Mouse (Mus musculus): ENCODE results near the gene Ice1. TPM values are rescaled to one million over a fixed set of nuclear protein-coding genes. Genes with fewer than 3 reads are reported as not detected.

The Ice1 gene
- polyA plus RNA-seq, 1 experiment: 15.4 TPM

DNA sequence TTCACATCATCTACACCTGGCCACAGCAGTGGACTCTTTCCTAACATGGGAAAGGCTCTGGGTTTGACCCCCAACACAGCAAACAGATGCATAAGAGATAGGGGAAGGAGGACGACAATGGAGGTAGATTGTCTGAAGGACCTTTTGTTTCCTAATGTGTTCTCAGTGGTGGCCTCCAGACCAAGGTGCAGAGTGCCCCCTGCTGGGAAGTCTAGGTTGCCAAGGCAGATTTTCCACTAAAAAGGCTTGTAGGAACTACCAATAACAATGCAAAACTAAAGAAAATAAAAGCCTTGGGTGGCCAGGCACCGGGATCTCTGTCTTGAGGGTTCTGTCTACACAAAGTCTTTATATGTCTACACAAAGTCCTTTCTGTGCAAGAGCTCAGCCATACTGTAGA, 54.9 kb downstream of the Ice1 start:
- Histone ChIP-seq H3K27me3 (replicated peaks; ENCODE audit: control insufficient read depth, insufficient read depth, low read length) (no peaks in the 10 kb centered on the region), H3K4me1 (ENCODE audit: control insufficient read depth, insufficient read depth, low read length) (no peaks in the 10 kb centered on the region), H3K4me3 (ENCODE audit: insufficient read depth, low read depth, low read length) (no peak overlapping the region), H3K27ac (ENCODE audit: insufficient read depth, low read depth, low read length) (no peak overlapping the region), H3K36me3 (ENCODE audit: control insufficient read depth, insufficient read depth, low read length) (no peaks in the 10 kb centered on the region; the same call in 1 of the 2 replicates)
- peak; percentile 34 for DNase-seq
- no peak for TF ChIP-seq POLR2A (IDR thresholded peaks at IDR 0.05; ENCODE audit: low read depth, low read length)
- TF ChIP-seq CTCF (conservative IDR thresholded peaks at IDR 0.05; ENCODE audit: insufficient read depth, insufficient read length, low read depth, low read length): peak; percentile 58
- 29% methylated on average over 2 of the region's 2 CpGs for WGBS

DNA sequence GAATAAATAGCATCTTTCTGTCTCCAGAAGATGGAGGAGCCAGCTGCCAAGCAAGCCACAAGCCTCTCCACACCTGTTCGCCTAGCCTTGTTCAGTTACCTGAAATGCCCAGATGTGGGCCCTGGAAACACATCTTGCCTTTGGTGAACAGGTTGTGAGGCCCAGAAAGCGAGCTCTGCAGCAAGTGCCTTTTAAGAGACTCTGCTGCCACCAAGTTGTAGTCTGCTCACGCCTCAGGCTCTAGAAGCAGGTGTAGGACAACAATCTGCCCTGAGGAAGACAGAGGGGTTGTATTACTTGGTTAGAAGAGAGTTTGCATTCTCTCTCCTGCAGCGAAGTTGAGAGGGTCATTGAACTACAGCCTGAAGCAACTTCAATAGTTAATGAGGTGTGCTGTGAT, 55.9 kb downstream of the Ice1 start:
- no peaks in the 10 kb centered on the region for H3K27me3 ChIP-seq (replicated peaks; ENCODE audit: control insufficient read depth, insufficient read depth, low read length)
- 86% methylated on average over 4 of the region's 4 CpGs for WGBS
- no peak overlapping the region for H3K4me3 ChIP-seq (ENCODE audit: insufficient read depth, low read depth, low read length)
- no peaks in the 10 kb centered on the region for H3K4me1 ChIP-seq (ENCODE audit: control insufficient read depth, insufficient read depth, low read length)
- TF ChIP-seq CTCF (conservative IDR thresholded peaks at IDR 0.05; ENCODE audit: insufficient read depth, insufficient read length, low read depth, low read length) (no peak), POLR2A (IDR thresholded peaks at IDR 0.05; ENCODE audit: low read depth, low read length) (no peak)
- DNase-seq: no peak
- H3K27ac ChIP-seq (ENCODE audit: insufficient read depth, low read depth, low read length): no peak overlapping the region
- no peaks in the 10 kb centered on the region; the same call in 1 of the 2 replicates for H3K36me3 ChIP-seq (ENCODE audit: control insufficient read depth, insufficient read depth, low read length)

DNA sequence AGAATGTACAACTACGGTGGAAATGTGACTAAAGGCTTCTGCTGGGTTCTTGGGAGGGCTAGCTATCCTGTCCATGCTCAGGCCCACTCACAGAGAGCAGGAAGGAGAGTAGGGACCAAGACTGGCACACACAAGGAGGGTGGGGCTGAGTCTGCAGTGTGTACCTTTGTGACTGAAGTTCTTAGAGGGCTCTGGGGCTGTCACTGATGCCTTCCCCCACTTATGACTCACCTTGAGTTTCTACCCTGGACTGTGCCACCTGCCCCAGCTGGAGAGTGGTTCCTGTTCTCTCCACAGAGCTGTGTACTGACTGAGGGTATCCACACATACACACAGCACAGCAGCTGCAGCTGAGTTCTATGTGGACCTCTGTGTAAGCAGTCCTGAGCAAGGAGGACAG, 63.2 kb downstream of the Ice1 start:
- WGBS: 89% methylated on average over 1 of the region's 1 CpGs
- DNase-seq: no peak
- TF ChIP-seq CTCF (conservative IDR thresholded peaks at IDR 0.05; ENCODE audit: insufficient read depth, insufficient read length, low read depth, low read length): no peak
- no peak for TF ChIP-seq POLR2A (IDR thresholded peaks at IDR 0.05; ENCODE audit: low read depth, low read length)
- no peaks in the 10 kb centered on the region for H3K27me3 ChIP-seq (replicated peaks; ENCODE audit: control insufficient read depth, insufficient read depth, low read length)
- H3K27ac ChIP-seq (ENCODE audit: insufficient read depth, low read depth, low read length): no peak overlapping the region
- H3K4me3 ChIP-seq (ENCODE audit: insufficient read depth, low read depth, low read length): no peak overlapping the region
- H3K4me1 ChIP-seq (ENCODE audit: control insufficient read depth, insufficient read depth, low read length): no peaks in the 10 kb centered on the region
- H3K36me3 ChIP-seq (ENCODE audit: control insufficient read depth, insufficient read depth, low read length): no peaks in the 10 kb centered on the region

DNA sequence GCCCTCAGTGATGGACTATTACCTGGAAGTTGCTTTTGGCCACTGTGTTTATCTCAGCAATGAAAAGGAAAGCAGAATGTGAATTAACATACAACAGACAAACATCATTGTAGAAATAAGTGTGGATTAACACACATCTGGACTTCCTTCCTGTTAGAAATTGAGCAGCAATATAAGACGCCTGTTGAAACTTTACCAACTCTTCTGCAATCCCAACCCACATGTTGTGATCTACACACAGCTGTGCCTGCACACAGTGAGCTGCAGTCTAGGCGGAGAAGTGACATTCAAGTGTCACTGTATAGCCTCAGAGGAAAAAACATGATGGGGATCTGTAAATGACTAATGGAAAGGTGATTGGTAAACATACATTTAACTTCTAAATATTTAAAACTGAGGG, 69.5 kb downstream of the Ice1 start:
- Histone ChIP-seq H3K27me3 (replicated peaks; ENCODE audit: control insufficient read depth, insufficient read depth, low read length) (no peaks in the 10 kb centered on the region), H3K27ac (ENCODE audit: insufficient read depth, low read depth, low read length) (no peak overlapping the region), H3K36me3 (ENCODE audit: control insufficient read depth, insufficient read depth, low read length) (no peaks in the 10 kb centered on the region), H3K4me3 (ENCODE audit: insufficient read depth, low read depth, low read length) (no peak overlapping the region), H3K4me1 (ENCODE audit: control insufficient read depth, insufficient read depth, low read length) (no peaks in the 10 kb centered on the region)
- WGBS: 78% methylated on average over 2 of the region's 2 CpGs
- TF ChIP-seq POLR2A (IDR thresholded peaks at IDR 0.05; ENCODE audit: low read depth, low read length) (no peak), CTCF (conservative IDR thresholded peaks at IDR 0.05; ENCODE audit: insufficient read depth, insufficient read length, low read depth, low read length) (no peak)
- no peak for DNase-seq

DNA sequence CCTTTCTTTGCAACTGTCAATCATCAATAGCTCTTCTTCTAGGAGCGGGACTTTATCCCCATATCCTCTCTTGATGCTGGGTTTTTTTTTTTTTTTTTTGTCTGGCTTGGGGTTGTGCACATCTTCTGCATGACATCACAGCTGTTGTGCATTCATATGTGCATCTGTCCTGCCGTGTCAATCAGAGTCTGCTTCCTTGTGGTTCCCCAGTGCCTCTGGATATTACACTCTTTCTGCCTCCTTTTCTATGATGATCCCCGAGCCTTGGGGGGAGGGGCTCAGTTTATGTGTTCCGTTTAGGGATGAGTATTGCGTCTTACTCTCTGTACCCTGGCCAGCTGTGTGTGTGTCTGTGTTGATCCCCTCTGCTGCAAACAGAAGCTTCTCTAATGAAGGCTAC, 84.0 kb downstream of the Ice1 start:
- Histone ChIP-seq H3K27ac (ENCODE audit: insufficient read depth, low read depth, low read length) (no peak overlapping the region), H3K27me3 (replicated peaks; ENCODE audit: control insufficient read depth, insufficient read depth, low read length) (no peaks in the 10 kb centered on the region), H3K4me1 (ENCODE audit: control insufficient read depth, insufficient read depth, low read length) (no peaks in the 10 kb centered on the region), H3K4me3 (ENCODE audit: insufficient read depth, low read depth, low read length) (no peak overlapping the region), H3K36me3 (ENCODE audit: control insufficient read depth, insufficient read depth, low read length) (no peaks in the 10 kb centered on the region)
- 75% methylated on average over 5 of the region's 5 CpGs for WGBS
- no peak for DNase-seq
- TF ChIP-seq CTCF (conservative IDR thresholded peaks at IDR 0.05; ENCODE audit: insufficient read depth, insufficient read length, low read depth, low read length) (no peak), POLR2A (IDR thresholded peaks at IDR 0.05; ENCODE audit: low read depth, low read length) (no peak)

DNA sequence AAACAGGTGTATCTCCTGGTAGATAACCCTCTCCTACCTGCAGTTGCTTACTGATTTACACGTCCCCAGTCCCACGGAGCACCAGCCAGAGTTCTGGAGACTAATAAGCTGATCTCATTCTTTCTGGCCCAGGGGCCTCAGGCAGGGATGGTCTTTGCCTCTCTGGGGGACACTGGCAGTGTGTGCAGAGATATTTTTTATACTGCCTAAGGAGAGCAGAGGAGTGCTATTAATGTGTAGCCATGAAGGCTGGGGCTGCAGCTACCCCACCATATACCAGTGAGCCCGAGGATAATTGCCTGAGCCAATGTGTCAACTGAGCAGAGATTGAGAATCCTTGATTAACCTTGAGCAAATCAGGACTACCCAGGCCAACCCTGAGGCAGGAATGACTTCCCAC, 90.0 kb downstream of the Ice1 start:
- Histone ChIP-seq H3K4me1 (ENCODE audit: control insufficient read depth, insufficient read depth, low read length) (no peaks in the 10 kb centered on the region), H3K4me3 (ENCODE audit: insufficient read depth, low read depth, low read length) (no peak overlapping the region), H3K27ac (ENCODE audit: insufficient read depth, low read depth, low read length) (no peak overlapping the region), H3K27me3 (replicated peaks; ENCODE audit: control insufficient read depth, insufficient read depth, low read length) (no peaks in the 10 kb centered on the region), H3K36me3 (ENCODE audit: control insufficient read depth, insufficient read depth, low read length) (no peaks in the 10 kb centered on the region)
- TF ChIP-seq CTCF (conservative IDR thresholded peaks at IDR 0.05; ENCODE audit: insufficient read depth, insufficient read length, low read depth, low read length): no peak
- TF ChIP-seq POLR2A (IDR thresholded peaks at IDR 0.05; ENCODE audit: low read depth, low read length): no peak
- DNase-seq: no peak
- 27% methylated on average over 3 of the region's 3 CpGs for WGBS

DNA sequence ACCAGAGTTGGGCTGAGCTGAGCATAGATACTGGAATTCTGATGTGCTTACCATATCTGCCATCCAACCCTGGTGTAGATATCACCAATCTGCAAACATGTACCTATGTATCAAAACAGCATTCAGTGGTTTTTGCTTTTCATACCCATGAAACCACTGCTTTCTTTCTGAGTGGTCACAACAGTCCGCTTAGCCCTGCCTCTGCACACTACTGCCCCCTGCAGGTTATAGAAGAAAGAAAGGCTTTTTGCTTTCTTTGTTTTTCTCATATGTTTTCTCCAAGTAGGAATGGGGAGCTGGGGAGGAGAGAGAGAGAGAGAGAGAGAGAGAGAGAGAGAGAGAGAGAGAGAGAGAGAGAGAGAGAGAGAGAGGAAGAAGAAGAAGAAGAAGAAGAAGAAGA, 92.2 kb downstream of the Ice1 start:
- 11% methylated on average over 1 of the region's 1 CpGs for WGBS
- Histone ChIP-seq H3K27ac (ENCODE audit: insufficient read depth, low read depth, low read length) (no peak overlapping the region), H3K4me3 (ENCODE audit: insufficient read depth, low read depth, low read length) (no peak overlapping the region), H3K27me3 (replicated peaks; ENCODE audit: control insufficient read depth, insufficient read depth, low read length) (no peaks in the 10 kb centered on the region), H3K4me1 (ENCODE audit: control insufficient read depth, insufficient read depth, low read length) (no peaks in the 10 kb centered on the region), H3K36me3 (ENCODE audit: control insufficient read depth, insufficient read depth, low read length) (no peaks in the 10 kb centered on the region)
- no peak for TF ChIP-seq POLR2A (IDR thresholded peaks at IDR 0.05; ENCODE audit: low read depth, low read length)
- peak; percentile 63 for TF ChIP-seq CTCF (conservative IDR thresholded peaks at IDR 0.05; ENCODE audit: insufficient read depth, insufficient read length, low read depth, low read length)
- DNase-seq: peak; percentile 10

DNA sequence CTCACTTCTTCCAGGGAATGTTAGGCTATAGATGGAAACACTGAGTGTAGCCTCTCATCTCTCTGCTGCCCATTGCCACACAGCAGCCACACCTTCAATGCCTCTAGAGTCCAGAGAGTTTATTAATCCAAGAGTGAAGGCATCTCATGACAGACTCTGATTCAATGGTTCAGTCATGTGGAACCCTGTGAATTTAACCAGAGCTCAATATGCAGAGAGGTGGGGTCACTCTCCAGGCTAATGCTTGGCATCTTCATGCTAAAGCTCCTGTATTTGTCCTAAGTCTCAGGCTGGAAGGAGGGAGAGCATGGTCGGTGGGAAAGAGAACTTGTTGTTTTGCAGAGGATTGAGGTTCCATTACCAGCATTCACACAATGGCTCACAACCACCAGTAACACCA, 97.6 kb downstream of the Ice1 start:
- no peak for TF ChIP-seq CTCF (conservative IDR thresholded peaks at IDR 0.05; ENCODE audit: insufficient read depth, insufficient read length, low read depth, low read length)
- TF ChIP-seq POLR2A (IDR thresholded peaks at IDR 0.05; ENCODE audit: low read depth, low read length): no peak
- no peak overlapping the region for H3K27ac ChIP-seq (ENCODE audit: insufficient read depth, low read depth, low read length)
- no peaks in the 10 kb centered on the region for H3K27me3 ChIP-seq (replicated peaks; ENCODE audit: control insufficient read depth, insufficient read depth, low read length)
- H3K4me3 ChIP-seq (ENCODE audit: insufficient read depth, low read depth, low read length): no peak overlapping the region
- no peaks in the 10 kb centered on the region for H3K36me3 ChIP-seq (ENCODE audit: control insufficient read depth, insufficient read depth, low read length)
- no peak for DNase-seq
- H3K4me1 ChIP-seq (ENCODE audit: control insufficient read depth, insufficient read depth, low read length): no peaks in the 10 kb centered on the region
- WGBS: 65% methylated on average over 1 of the region's 1 CpGs
